8 mouse cellular contexts compared by ENCODE assay signal in the genomic region with DNA sequence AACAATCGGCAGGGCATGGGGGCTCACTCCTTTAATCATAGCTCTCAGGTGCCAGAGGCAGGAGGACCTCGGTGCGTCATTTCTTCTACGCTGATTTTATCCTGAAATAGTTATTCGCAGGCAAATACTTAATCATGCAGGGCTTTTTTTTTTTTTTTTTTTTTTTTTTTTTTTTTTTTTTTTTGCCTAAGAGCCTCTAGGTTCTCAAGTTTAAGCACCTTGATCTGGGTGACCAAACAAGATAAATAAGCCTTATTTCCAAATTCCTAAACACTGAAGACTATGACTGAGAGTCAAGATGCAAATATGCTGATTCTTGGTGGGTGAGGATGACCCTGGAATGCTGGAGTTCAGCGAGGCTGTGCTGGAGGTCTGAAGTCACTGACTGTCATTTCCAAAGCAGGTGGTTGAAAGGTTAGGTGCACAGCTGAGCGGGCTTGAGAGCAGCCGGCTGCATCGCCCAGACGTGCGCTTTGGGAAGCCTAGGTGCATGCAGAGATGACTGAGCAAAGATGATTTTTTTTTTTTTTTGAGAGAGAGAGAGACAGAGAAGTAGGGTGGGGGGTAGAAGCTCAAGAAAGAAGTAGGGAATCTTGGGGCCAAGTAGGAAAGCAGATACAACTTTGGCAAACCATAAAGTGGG. TPM values are rescaled to one million over a fixed set of nuclear protein-coding genes. Genes with fewer than 3 reads are reported as not detected.
A peak's percentile ranks its signal among the peaks of the same experiment; 100 is the strongest.
DNase-seq lines count a peak whose midpoint lies in the region; ATAC-seq and TF ChIP-seq lines count a peak whose summit lies in the region.

No protein-coding gene starts in this region.

- no peak for DNase-seq in layer of hippocampus, adult 2 months (ENCODE audit: low spot score in 2 of 2)
- DNase-seq in layer of hippocampus, postnatal 14 days (ENCODE audit: low spot score in 2 of 2): no peak
- DNase-seq in ovary, adult 18-20 months (ENCODE audit: low spot score): no peak
- no peak for DNase-seq in frontal cortex, postnatal 14 days (ENCODE audit: low spot score in 2 of 2)

- no peaks in the 10 kb centered on the region for H3K27me3 ChIP-seq in hindbrain, embryonic 13.5 days
- no peaks in the 10 kb centered on the region for H3K27me3 ChIP-seq in liver, embryonic 12.5 days (replicated peaks)
- H3K27me3 ChIP-seq in small intestine, adult 2 months (ENCODE audit: control insufficient read depth, insufficient read depth, low read length): no peaks in the 10 kb centered on the region

- H3K4me3 ChIP-seq in layer of hippocampus, adult 2 months: peak overlapping the region; percentile 94
- peak overlapping the region; percentile 83 for H3K4me3 ChIP-seq in bone marrow macrophage, adult 2 months (ENCODE audit: insufficient read depth, low read length)
- peak overlapping the region; percentile 85 for H3K4me3 ChIP-seq in hindbrain, embryonic 13.5 days
- peak overlapping the region; percentile 77 for H3K4me3 ChIP-seq in liver, embryonic 12.5 days
- H3K4me3 ChIP-seq in small intestine, adult 2 months (ENCODE audit: low read depth, low read length): peak overlapping the region; percentile 91

- H3K9me3 ChIP-seq in hindbrain, embryonic 13.5 days: no peaks in the 10 kb centered on the region
- H3K9me3 ChIP-seq in liver, embryonic 12.5 days (replicated peaks): no peaks in the 10 kb centered on the region

- H3K4me2 ChIP-seq in hindbrain, embryonic 13.5 days: peak overlapping the region; percentile 80
- H3K4me2 ChIP-seq in liver, embryonic 12.5 days: peak overlapping the region; percentile 86

- peaks cover 16% of the 10 kb centered on the region for H3K36me3 ChIP-seq in hindbrain, embryonic 13.5 days
- H3K36me3 ChIP-seq in liver, embryonic 12.5 days: peaks cover 28% of the 10 kb centered on the region
- peaks cover 4% of the 10 kb centered on the region for H3K36me3 ChIP-seq in small intestine, adult 2 months (ENCODE audit: control insufficient read depth, insufficient read depth, low read length)

- 42% methylated on average over 11 of the region's 11 CpGs for WGBS in hindbrain, embryonic 13.5 days
- 33% methylated on average over 11 of the region's 11 CpGs for WGBS in liver, embryonic 12.5 days (ENCODE audit: insufficient replicate concordance)
- 36% methylated on average over 11 of the region's 11 CpGs for WGBS in small intestine, adult 2 months

- no peak for TF ChIP-seq CTCF in layer of hippocampus, adult 2 months (conservative IDR thresholded peaks at IDR 0.05)
- TF ChIP-seq CTCF in bone marrow macrophage, adult 2 months (IDR thresholded peaks at IDR 0.05; ENCODE audit: low read depth, low read length): no peak
- no peak for TF ChIP-seq CTCF in small intestine, adult 2 months (IDR thresholded peaks at IDR 0.05; ENCODE audit: extremely low read depth, insufficient read length, insufficient replicate concordance, low read depth, low read length)

- peaks cover 6% of the 10 kb centered on the region; the same call in 1 of the 2 replicates for H3K4me1 ChIP-seq in bone marrow macrophage, adult 2 months (ENCODE audit: control insufficient read depth, insufficient read depth, low read length)
- peaks cover 20% of the 10 kb centered on the region for H3K4me1 ChIP-seq in hindbrain, embryonic 13.5 days (replicated peaks)
- peaks cover 34% of the 10 kb centered on the region for H3K4me1 ChIP-seq in liver, embryonic 12.5 days
- H3K4me1 ChIP-seq in small intestine, adult 2 months (ENCODE audit: control insufficient read depth, insufficient read depth, insufficient read length, low read length): peaks cover 2% of the 10 kb centered on the region

- TF ChIP-seq POLR2A in bone marrow macrophage, adult 2 months (IDR thresholded peaks at IDR 0.05; ENCODE audit: borderline replicate concordance, low read depth, low read length): no peak
- TF ChIP-seq POLR2A in small intestine, adult 2 months (IDR thresholded peaks at IDR 0.05; ENCODE audit: low read depth, low read length): no peak

- ATAC-seq in hindbrain, embryonic 13.5 days (ENCODE audit: low FRiP score): no peak
- ATAC-seq in liver, embryonic 12.5 days: no peak

- no peak overlapping the region; the same call in 1 of the 2 replicates for H3K27ac ChIP-seq in layer of hippocampus, adult 2 months
- H3K27ac ChIP-seq in bone marrow macrophage, adult 2 months (ENCODE audit: insufficient read depth, low read depth, low read length): no peak overlapping the region
- no peak overlapping the region for H3K27ac ChIP-seq in hindbrain, embryonic 13.5 days
- peak overlapping the region; percentile 59 for H3K27ac ChIP-seq in liver, embryonic 12.5 days
- no peak overlapping the region for H3K27ac ChIP-seq in small intestine, adult 2 months (ENCODE audit: insufficient read depth, low read depth, low read length)

- peak overlapping the region; percentile 82 for H3K9ac ChIP-seq in hindbrain, embryonic 13.5 days
- H3K9ac ChIP-seq in liver, embryonic 12.5 days: peak overlapping the region; percentile 81

RNA-seq across cellular contexts. Expression of a gene that starts 0.9 kb away (rescaled TPM):
- 10 to 100 TPM; 39.4 to 44.9 TPM for total RNA-seq in layer of hippocampus, adult 2 months (2021)
- total RNA-seq in layer of hippocampus, postnatal 14 days (2021): 10 to 100 TPM; 47.4 to 49.8 TPM
- 15.4 and 15.5 TPM in 2 replicates for polyA plus RNA-seq in bone marrow macrophage, adult 2 months (2012; ENCODE audit: insufficient read depth, insufficient read length, missing spikeins)
- 29.9 and 30.5 TPM in 2 replicates for polyA plus RNA-seq in hindbrain, embryonic 13.5 days (2015; fragmentation: Nextera tagmentation; extraction: Ambion mirVana)
- polyA plus RNA-seq in liver, embryonic 12.5 days (2016; fragmentation: Nextera tagmentation; extraction: Ambion mirVana): 25.2 and 27.9 TPM in 2 replicates
- 2.3 and 3.5 TPM in 2 replicates for polyA plus RNA-seq in small intestine, adult 2 months (2012; rRNA removed)
